Mouse (Mus musculus): ENCODE measurements around the gene Dusp13.

Gene Dusp13

GRCm38 (mm10) chr14:21747436-21748141 lies 3.4 kb downstream of the Dusp13 start:
- DNase-seq (ENCODE audit: low spot score) = no peak

GRCm38 (mm10) chr14:21746846-21747245 lies 4.1 kb downstream of the Dusp13 start:
- DNase-seq (ENCODE audit: low spot score) = no peak

GRCm38 (mm10) chr14:21746251-21746650 lies 4.7 kb downstream of the Dusp13 start:
- DNase-seq (ENCODE audit: low spot score) = no peak

DNA sequence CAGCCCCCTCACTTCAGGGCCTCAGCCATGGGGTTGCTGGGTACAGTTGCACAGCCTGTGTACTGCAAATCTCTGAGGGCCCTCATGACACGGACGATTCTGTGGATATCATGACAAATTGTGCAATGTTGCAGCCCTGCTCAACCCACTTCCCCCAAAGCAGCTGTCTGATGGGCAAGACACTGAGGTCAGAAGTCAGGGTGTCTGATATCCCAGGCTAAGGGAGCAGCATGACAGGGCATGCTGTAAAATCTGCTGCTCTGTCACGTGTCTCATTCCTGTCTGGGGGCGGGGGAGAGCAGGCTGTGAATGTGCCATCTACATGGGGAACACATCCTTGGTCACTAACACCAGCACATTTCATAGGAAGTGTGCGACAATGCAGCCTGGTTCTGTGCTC lies 5.8 kb downstream of the Dusp13 start:
- no peak for DNase-seq (ENCODE audit: low spot score)

- DNase-seq (ENCODE audit: low spot score) = no peak
Observed at GRCm38 (mm10) chr14:21744169-21744568, 6.8 kb downstream of the Dusp13 start.

DNA sequence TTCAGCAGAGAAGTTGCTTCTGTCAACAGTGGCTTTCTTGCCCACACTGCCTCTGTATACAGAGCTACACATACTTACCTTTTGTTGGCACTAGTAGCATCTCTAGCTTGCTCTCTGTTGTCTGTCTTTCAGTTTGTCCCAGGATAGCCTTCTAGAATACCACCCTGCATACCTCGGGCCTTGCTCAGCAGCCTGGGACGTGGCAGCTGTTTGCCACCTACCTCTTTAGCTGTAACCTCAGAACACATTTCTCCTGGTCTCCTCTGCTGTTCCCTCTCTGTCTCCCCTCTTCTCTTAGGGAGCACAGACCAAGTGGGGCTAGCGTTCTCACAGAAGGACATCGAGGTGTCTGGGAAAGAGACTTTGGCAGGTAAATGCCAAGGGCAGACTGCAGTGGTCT lies 8.5 kb downstream of the Dusp13 start:
- DNase-seq (ENCODE audit: low spot score) = no peak

DNA sequence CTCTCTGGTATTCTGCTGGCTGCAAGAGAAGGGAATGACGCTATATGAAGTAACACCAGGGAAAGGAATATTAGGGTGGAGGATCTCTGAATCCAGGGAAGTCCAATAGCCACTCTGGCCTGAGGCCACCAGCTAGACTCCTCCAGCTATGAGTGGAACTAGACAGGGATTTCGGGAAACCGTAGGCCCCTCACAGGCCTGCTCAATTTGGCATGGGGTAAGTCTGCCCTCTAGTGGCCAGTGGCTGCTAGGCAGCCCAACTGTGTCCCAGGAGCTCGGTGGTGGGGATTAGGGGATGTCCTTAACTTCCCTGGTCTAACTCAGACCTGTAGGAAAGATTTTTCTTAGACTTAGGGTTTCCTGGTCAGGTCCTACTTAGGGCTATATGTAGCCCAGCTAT lies 9.2 kb downstream of the Dusp13 start:
- peak; percentile 90 for DNase-seq (ENCODE audit: low spot score)

- DNase-seq (ENCODE audit: low spot score) = peak; percentile 37
Observed at GRCm38 (mm10) chr14:21741314-21741713, 9.7 kb downstream of the Dusp13 start.

DNA sequence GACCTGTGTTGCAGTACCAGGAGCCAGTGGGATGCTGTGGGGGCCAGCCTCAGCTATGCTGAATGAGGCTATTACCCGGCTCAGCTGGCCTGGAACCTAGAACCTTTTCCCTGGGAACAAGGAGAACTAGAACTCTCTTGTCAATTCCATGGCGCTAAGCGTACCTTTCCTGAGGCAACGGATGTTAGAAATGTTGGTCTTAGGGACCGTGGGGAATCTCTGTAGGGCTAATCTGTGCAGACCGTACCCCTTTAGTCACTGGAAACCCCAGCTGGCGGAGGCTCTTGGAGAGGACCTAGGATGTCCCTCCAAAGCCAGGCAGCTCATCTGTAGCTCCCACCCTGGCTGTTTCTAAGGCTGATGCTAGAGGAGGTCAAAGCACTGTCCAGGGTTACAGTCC lies 10.6 kb downstream of the Dusp13 start:
- DNase-seq (ENCODE audit: low spot score) = no peak

- peak; percentile 33 for DNase-seq (ENCODE audit: low spot score)
Observed at GRCm38 (mm10) chr14:21733131-21733905, 17.7 kb downstream of the Dusp13 start.

- no peak for DNase-seq (ENCODE audit: low spot score)
Observed at GRCm38 (mm10) chr14:21729936-21730335, 21.0 kb downstream of the Dusp13 start.

GRCm38 (mm10) chr14:21729031-21729732 lies 21.8 kb downstream of the Dusp13 start:
- no peak for DNase-seq (ENCODE audit: low spot score)

GRCm38 (mm10) chr14:21722021-21722698 lies 28.8 kb downstream of the Dusp13 start:
- DNase-seq (ENCODE audit: low spot score) = no peak

- DNase-seq (ENCODE audit: low spot score) = no peak
Observed at GRCm38 (mm10) chr14:21720430-21721205, 30.4 kb downstream of the Dusp13 start.

DNA sequence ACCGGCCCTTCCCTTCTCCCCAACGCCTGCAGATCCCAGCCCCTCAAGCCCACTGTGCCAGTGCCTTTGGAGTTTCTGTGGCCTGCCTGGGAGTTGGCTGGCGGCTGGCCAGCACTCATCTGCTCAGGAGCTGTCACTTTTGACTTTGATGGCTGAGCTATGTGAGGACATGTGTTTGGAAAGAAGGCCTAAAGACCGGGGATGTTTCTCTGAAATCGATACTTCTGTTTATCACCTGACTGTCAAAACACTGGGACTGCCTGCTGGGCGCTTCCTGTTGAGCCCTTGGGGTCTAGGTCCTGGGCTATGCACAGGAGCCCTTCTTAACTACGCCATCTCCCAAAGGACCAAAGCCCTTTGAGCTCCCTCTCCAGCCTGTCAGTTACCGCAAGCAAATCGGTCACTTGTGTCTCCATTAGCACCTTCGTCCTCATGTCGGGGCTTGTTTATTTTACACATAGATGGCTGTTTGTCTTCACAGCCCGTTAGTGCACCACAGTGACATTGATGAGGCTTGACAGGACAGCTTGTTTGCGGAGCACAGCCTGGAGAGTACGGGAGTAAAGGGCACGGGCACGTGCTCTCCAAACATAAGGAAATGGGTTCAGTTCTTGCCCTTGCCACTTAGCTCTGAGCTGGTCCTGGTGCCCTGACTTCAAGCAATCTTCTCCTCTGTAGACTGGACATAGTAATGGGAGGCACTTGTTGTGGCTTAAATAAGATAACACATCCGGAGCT lies 31.2 kb downstream of the Dusp13 start:
- no peak for DNase-seq (ENCODE audit: low spot score)

- no peak for DNase-seq (ENCODE audit: low spot score)
Observed at GRCm38 (mm10) chr14:21714486-21714885, 36.5 kb downstream of the Dusp13 start, which contains the start of gene Dupd1. Dupd1 (minus strand) TSS chr14:21714576.

DNA sequence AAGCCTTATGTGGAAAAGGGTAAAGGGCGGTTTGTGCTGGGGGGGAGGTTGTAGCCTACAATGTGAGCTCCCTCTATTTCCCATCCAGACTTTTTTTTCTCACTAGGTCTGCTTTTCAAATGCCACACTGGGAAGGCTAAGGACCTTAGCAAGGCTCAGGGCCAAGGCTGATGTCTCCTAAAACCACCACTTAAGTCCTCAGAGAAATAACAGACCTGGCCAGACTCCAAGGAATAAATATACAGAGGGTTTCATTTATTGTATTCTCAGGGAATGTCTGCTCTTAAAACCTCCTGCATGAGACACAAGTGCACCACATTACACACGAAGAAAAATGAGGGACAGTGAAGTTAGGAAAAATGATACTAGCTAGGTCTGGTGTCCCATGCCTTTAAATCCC lies 39.8 kb downstream of the Dusp13 start:
- no peak for DNase-seq (ENCODE audit: low spot score)

GRCm38 (mm10) chr14:21709545-21709944 lies 41.4 kb downstream of the Dusp13 start:
- DNase-seq (ENCODE audit: low spot score) = no peak

DNA sequence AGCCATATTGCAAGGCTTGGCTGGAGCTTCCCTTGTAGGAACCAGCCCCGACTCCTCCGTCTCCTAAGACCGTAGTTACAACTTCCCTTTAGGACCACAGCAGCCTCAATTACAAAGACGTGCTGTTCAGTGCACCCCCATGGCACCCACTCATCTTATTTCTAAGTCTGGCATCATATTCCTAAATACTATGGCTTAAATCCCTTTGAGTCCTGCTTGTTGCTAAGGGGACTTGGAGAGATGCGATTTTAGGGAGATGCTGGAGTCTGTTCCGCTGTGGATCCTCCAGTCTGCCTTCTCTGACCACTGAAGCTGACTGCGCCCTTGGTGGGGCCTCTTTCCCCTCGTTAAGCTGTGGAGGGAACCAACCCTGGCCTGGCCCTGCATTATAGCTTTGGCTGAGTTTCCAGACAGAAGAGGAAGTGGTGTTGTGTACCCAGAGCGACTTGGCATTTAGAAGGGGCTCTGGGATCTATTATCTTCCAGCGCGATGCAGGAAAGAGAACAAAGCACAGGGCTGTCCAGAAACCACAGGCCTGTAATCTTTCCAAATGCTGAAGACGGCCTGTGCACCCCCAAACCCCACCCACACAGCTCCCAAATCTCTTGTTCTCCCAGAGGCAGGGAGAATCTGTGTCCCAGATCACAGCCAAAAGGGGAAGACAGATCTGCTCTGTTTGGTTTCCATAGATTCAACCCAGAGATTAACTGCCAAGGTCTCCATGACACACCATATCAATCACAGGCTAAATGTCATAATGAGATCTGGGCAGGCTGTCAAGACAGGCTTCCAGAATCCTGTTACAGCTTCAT lies 44.0 kb downstream of the Dusp13 start:
- DNase-seq (ENCODE audit: low spot score) = peak; percentile 45

DNA sequence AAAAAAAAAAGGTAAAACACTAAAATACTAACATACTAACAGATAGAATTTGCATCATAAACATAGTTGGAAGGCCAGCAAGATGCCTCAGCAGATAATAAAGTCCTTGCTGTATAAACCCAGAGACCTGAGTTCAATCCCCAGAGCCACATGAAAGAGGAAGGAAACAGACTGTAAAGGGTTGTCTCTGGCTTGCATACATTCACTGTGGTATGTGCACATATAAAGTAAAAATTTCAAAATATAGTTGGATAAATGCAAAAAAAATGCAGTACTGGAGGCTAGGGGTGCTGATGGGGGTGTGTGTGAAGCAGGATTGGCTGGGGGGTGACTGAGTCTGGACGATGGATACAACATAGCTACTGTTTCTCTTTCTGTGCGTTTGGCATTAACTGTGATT lies 45.5 kb downstream of the Dusp13 start:
- no peak for DNase-seq (ENCODE audit: low spot score)

Data from testis, postnatal 10 days (tissue).